Mouse (Mus musculus): ENCODE data around the gene Gpx2.

DNA sequence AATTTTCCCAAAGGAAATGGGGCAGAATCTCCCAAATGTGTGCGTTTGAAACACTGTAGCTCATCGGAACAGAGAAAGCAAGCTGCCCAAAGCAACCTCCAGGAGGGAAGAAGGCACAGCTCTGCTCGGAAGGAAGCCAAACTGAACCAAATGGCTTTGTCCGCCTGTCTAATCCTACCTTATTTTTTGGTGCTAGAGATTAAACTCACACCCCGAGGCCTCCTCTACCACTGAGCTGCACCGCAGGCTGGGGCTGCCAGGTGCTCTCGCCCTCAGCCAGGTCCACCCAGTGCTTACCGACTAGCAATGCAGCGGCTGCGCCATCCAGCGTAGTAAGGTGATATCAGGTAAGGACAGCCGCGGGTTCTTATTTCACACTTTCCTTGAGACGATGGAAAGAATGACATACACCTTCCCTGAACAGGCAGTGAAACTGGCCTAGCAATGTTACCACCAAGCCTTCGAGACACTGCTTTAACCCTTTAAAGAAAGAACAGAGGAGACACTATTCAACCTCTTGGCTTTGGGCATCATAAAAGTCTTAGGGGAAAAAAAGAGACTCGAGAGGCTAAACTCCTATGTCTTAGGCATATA lies 44.4 kb downstream of the Gpx2 start:
- TF ChIP-seq CTCF (IDR thresholded peaks at IDR 0.05) (no peak), POLR2A (IDR thresholded peaks at IDR 0.05; ENCODE audit: insufficient read depth, low read depth, low read length) (no peak)

All from heart, adult 2 months (tissue).